Mouse (Mus musculus): ENCODE data around the gene Dscaml1. TPM values are rescaled to one million over a fixed set of nuclear protein-coding genes. Genes with fewer than 3 reads are reported as not detected.

Dscaml1 gene
- polyA plus RNA-seq, 1 experiment, result 0.80 TPM

- Histone ChIP-seq H3K4me3 (ENCODE audit: insufficient read depth, low read depth, low read length) (no peak overlapping the region), H3K36me3 (ENCODE audit: control insufficient read depth, insufficient read depth, low read length) (no peaks in the 10 kb centered on the region), H3K4me1 (ENCODE audit: control insufficient read depth, insufficient read depth, low read length) (no peaks in the 10 kb centered on the region), H3K27ac (ENCODE audit: insufficient read depth, low read depth, low read length) (no peak overlapping the region), H3K27me3 (replicated peaks; ENCODE audit: control insufficient read depth, insufficient read depth, low read length) (no peaks in the 10 kb centered on the region)
- peak; percentile 93 for DNase-seq
- TF ChIP-seq POLR2A (IDR thresholded peaks at IDR 0.05; ENCODE audit: low read depth, low read length), result no peak
- peak; percentile 99; the same call in 1 of the 2 replicates for TF ChIP-seq CTCF (conservative IDR thresholded peaks at IDR 0.05; ENCODE audit: insufficient read depth, insufficient read length, low read depth, low read length)
- 37% methylated on average over 12 of the region's 12 CpGs for whole genome bisulfite sequencing
These were observed 37.9 kb upstream of the Dscaml1 start for GRCm38 (mm10) chr9:45388385-45388994.

DNA sequence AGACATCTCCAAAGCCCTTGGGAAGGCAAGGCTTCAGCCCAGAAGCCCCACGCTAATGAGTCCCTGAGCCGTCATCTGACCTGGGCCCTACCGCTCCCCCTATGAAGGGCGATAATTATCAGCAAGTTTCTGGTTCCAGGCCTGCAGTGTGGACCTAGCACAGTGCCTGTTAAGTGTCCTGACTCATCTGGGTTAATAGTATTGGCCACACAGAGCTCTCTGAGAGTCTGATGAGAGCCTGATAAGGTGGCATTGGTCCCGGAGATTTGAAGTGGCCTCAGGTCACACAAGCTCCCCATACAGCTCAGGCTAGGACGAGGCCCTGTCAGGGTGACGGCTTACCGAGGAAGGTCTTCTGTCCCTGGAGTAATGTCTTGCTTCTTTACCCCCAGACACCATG is 36.8 kb upstream of the Dscaml1 start:
- no peak for TF ChIP-seq CTCF (conservative IDR thresholded peaks at IDR 0.05; ENCODE audit: insufficient read depth, insufficient read length, low read depth, low read length)
- no peak for TF ChIP-seq POLR2A (IDR thresholded peaks at IDR 0.05; ENCODE audit: low read depth, low read length)
- no peak for DNase-seq
- Histone ChIP-seq H3K36me3 (ENCODE audit: control insufficient read depth, insufficient read depth, low read length) (no peaks in the 10 kb centered on the region), H3K27ac (ENCODE audit: insufficient read depth, low read depth, low read length) (no peak overlapping the region), H3K27me3 (replicated peaks; ENCODE audit: control insufficient read depth, insufficient read depth, low read length) (no peaks in the 10 kb centered on the region), H3K4me1 (ENCODE audit: control insufficient read depth, insufficient read depth, low read length) (no peaks in the 10 kb centered on the region), H3K4me3 (ENCODE audit: insufficient read depth, low read depth, low read length) (no peak overlapping the region)
- 85% methylated on average over 8 of the region's 8 CpGs for WGBS

DNA sequence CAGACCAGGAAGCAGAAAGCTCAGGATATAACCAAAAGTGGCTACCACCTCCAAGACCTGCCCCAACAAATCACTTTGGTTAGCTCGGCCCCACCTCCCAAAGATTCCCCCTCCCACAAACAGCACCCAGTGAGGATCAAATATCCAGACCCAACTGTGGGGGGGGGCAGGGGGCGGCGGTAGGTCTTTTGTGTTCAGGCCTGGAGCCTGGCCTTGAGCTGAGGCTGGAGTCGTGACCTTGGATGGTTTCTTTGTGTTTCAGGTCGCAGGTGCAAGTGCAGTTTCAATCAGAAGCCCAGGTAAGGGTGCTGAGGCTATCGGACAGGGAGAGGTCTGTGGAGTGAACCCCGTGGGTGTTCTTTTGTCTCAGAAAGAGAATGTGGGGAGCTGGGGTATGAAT is 35.1 kb upstream of the Dscaml1 start:
- no peaks in the 10 kb centered on the region for H3K27me3 ChIP-seq (replicated peaks; ENCODE audit: control insufficient read depth, insufficient read depth, low read length)
- no peak overlapping the region for H3K4me3 ChIP-seq (ENCODE audit: insufficient read depth, low read depth, low read length)
- peaks cover 9% of the 10 kb centered on the region for H3K4me1 ChIP-seq (ENCODE audit: control insufficient read depth, insufficient read depth, low read length)
- WGBS, result 68% methylated on average over 7 of the region's 7 CpGs
- no peak overlapping the region for H3K27ac ChIP-seq (ENCODE audit: insufficient read depth, low read depth, low read length)
- no peak for DNase-seq
- no peaks in the 10 kb centered on the region for H3K36me3 ChIP-seq (ENCODE audit: control insufficient read depth, insufficient read depth, low read length)
- TF ChIP-seq CTCF (conservative IDR thresholded peaks at IDR 0.05; ENCODE audit: insufficient read depth, insufficient read length, low read depth, low read length) (no peak), POLR2A (IDR thresholded peaks at IDR 0.05; ENCODE audit: low read depth, low read length) (no peak)

DNA sequence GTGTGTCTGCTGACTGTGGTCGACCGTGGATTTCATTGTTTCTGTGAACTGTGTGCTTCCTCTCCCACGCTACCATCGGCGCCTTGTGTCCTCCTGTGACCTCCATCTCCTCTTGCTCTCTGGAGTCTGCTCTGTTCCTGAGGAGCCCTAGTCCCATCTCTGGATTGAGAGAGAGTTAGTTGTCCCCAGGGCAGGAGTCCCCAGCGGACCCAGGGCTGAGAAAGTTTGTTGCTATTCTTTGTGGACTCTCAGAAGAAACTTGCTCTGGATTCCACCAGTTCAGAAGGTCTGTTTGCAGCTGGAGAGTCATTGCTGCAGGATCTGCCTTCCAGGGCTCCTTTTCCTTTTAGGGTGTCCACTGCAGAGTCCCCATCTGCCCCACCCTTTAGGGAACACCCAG is 31.2 kb upstream of the Dscaml1 start:
- DNase-seq, result no peak
- Histone ChIP-seq H3K27ac (ENCODE audit: insufficient read depth, low read depth, low read length) (peak overlapping the region; percentile 24; the same call in 1 of the 2 replicates), H3K4me3 (ENCODE audit: insufficient read depth, low read depth, low read length) (no peak overlapping the region), H3K4me1 (ENCODE audit: control insufficient read depth, insufficient read depth, low read length) (peaks cover 18% of the 10 kb centered on the region), H3K36me3 (ENCODE audit: control insufficient read depth, insufficient read depth, low read length) (no peaks in the 10 kb centered on the region), H3K27me3 (replicated peaks; ENCODE audit: control insufficient read depth, insufficient read depth, low read length) (no peaks in the 10 kb centered on the region)
- TF ChIP-seq CTCF (conservative IDR thresholded peaks at IDR 0.05; ENCODE audit: insufficient read depth, insufficient read length, low read depth, low read length) (no peak), POLR2A (IDR thresholded peaks at IDR 0.05; ENCODE audit: low read depth, low read length) (no peak)
- WGBS, result 63% methylated on average over 6 of the region's 6 CpGs

DNA sequence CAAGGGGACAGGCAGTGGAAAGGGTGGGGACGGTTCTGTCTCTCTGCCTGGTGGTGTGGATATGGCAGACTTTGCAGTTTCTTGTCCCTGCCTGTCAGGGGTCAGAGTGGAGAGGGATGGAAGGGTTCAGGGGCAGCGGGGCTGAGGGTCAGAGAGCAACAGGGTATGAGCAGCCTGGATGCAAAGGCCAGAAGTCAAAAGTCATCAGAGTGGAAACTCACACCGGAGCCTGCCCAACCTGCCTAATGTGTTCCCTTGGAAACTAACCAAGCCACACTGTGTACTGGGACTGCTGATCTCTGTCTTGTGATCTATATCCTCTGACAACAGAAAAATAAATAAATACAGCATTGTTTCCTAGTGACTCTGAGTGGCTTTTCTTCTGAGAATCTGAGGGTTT is 30.6 kb upstream of the Dscaml1 start:
- H3K4me3 ChIP-seq (ENCODE audit: insufficient read depth, low read depth, low read length), result no peak overlapping the region
- no peak for TF ChIP-seq POLR2A (IDR thresholded peaks at IDR 0.05; ENCODE audit: low read depth, low read length)
- no peak for TF ChIP-seq CTCF (conservative IDR thresholded peaks at IDR 0.05; ENCODE audit: insufficient read depth, insufficient read length, low read depth, low read length)
- H3K4me1 ChIP-seq (ENCODE audit: control insufficient read depth, insufficient read depth, low read length), result peaks cover 18% of the 10 kb centered on the region
- H3K36me3 ChIP-seq (ENCODE audit: control insufficient read depth, insufficient read depth, low read length), result no peaks in the 10 kb centered on the region
- H3K27me3 ChIP-seq (replicated peaks; ENCODE audit: control insufficient read depth, insufficient read depth, low read length), result no peaks in the 10 kb centered on the region
- H3K27ac ChIP-seq (ENCODE audit: insufficient read depth, low read depth, low read length), result peak overlapping the region; percentile 24
- DNase-seq, result no peak
- WGBS, result 29% methylated on average over 3 of the region's 3 CpGs

GRCm38 (mm10) chr9:45398336-45398735 is 28.1 kb upstream of the Dscaml1 start:
- 65% methylated on average over 1 of the region's 1 CpGs for WGBS
- Histone ChIP-seq H3K27ac (ENCODE audit: insufficient read depth, low read depth, low read length) (peak overlapping the region; percentile 86), H3K27me3 (replicated peaks; ENCODE audit: control insufficient read depth, insufficient read depth, low read length) (no peaks in the 10 kb centered on the region), H3K36me3 (ENCODE audit: control insufficient read depth, insufficient read depth, low read length) (no peaks in the 10 kb centered on the region), H3K4me3 (ENCODE audit: insufficient read depth, low read depth, low read length) (no peak overlapping the region), H3K4me1 (ENCODE audit: control insufficient read depth, insufficient read depth, low read length) (peaks cover 18% of the 10 kb centered on the region)
- TF ChIP-seq CTCF (conservative IDR thresholded peaks at IDR 0.05; ENCODE audit: insufficient read depth, insufficient read length, low read depth, low read length) (no peak), POLR2A (IDR thresholded peaks at IDR 0.05; ENCODE audit: low read depth, low read length) (no peak)
- DNase-seq, result peak; percentile 87

GRCm38 (mm10) chr9:45399434-45399833 is 27.0 kb upstream of the Dscaml1 start, which contains the start of gene Fxyd2:
Gene Fxyd2 (plus strand): TSS chr9:45399669.
- peaks cover 18% of the 10 kb centered on the region for H3K4me1 ChIP-seq (ENCODE audit: control insufficient read depth, insufficient read depth, low read length)
- TF ChIP-seq POLR2A (IDR thresholded peaks at IDR 0.05; ENCODE audit: low read depth, low read length), result peak; percentile 60
- no peak for TF ChIP-seq CTCF (conservative IDR thresholded peaks at IDR 0.05; ENCODE audit: insufficient read depth, insufficient read length, low read depth, low read length)
- DNase-seq, result peak; percentile 77
- no peaks in the 10 kb centered on the region for H3K36me3 ChIP-seq (ENCODE audit: control insufficient read depth, insufficient read depth, low read length)
- no peaks in the 10 kb centered on the region for H3K27me3 ChIP-seq (replicated peaks; ENCODE audit: control insufficient read depth, insufficient read depth, low read length)
- WGBS, result 72% methylated on average over 4 of the region's 4 CpGs
- peak within 1 kb of the TSS; percentile 83 for H3K27ac ChIP-seq (ENCODE audit: insufficient read depth, low read depth, low read length)
- H3K4me3 ChIP-seq (ENCODE audit: insufficient read depth, low read depth, low read length), result peak within 1 kb of the TSS; percentile 42

All from kidney, adult 2 months (tissue).